Mouse (Mus musculus) C3H10T1/2 (cell line): ENCODE data around the gene Lix1. TPM values are rescaled to one million over a fixed set of nuclear protein-coding genes. Genes with fewer than 3 reads are reported as not detected.

Experiments
- polyA plus RNA-seq, 2 experiments: library from polyadenylated mRNA; unstranded; fragments of >200 nt; fragmentation: generic; extraction: Trizol; gene quantifications; one replicate each; pipeline ENCODE4 v1.2.1; 2012; ENCODE audit warnings: missing spikeins in 2 of 2

Gene Lix1
- under 1 TPM in 1 of 2 experiments, not detected in 1; 0.04 TPM for polyA plus RNA-seq

GRCm38 (mm10) chr17:17402222-17403004 lies at the start of gene Lix1:
TSS of gene Lix1 (plus strand) at chr17:17402672.

GRCm38 (mm10) chr17:17373918-17374910 lies 28.3 kb upstream of the Lix1 start, which contains the start of gene Riok2:
TSS of gene Riok2 (plus strand) at chr17:17374309.

Other genes starting within 250 kb of the Lix1 start
- gene Riok2, start 28.4 kb upstream of the Lix1 start, polyA plus RNA-seq, result 1 to 10 TPM in 1 of 2 experiments, under 1 TPM in 1; 0.43 to 4.9 TPM
- gene Lnpep, start 222.4 kb downstream of the Lix1 start, polyA plus RNA-seq, result 1 to 10 TPM in 1 of 2 experiments, under 1 TPM in 1; 0.26 to 4.4 TPM